Mouse (Mus musculus): ENCODE measurements around the gene Gm15155. TPM values are rescaled to one million over a fixed set of nuclear protein-coding genes. Genes with fewer than 3 reads are reported as not detected.
"Not testable (repeated sequence)": the region's sequence is repeated elsewhere in the genome, so short reads cannot be mapped to it uniquely, and the experiment has no call there.

Gene Gm15155
- polyA plus RNA-seq, 1 experiment from 2014 or later = not detected

GRCm38 (mm10) chrX:155624895-155625294 is 354 bp downstream of the Gm15155 start:
- no peaks in the 10 kb centered on the region for H3K36me3 ChIP-seq (replicated peaks)
- H3K9ac ChIP-seq = no peak overlapping the region
- H3K27me3 ChIP-seq = peaks cover 45% of the 10 kb centered on the region
- ATAC-seq (ENCODE audit: insufficient read depth) = no peak
- H3K27ac ChIP-seq (replicated peaks) = no peak overlapping the region
- 6% methylated on average over 15 of the region's 15 CpGs for WGBS (ENCODE audit: insufficient replicate concordance)
- H3K4me1 ChIP-seq (replicated peaks) = no peaks in the 10 kb centered on the region
- no peak overlapping the region for H3K4me3 ChIP-seq (replicated peaks)
- no peak overlapping the region for H3K4me2 ChIP-seq
- H3K9me3 ChIP-seq (replicated peaks) = no peaks in the 10 kb centered on the region

GRCm38 (mm10) chrX:155625671-155626196 is 1.2 kb downstream of the Gm15155 start:
- no peak overlapping the region for H3K4me2 ChIP-seq

GRCm38 (mm10) chrX:155643975-155644374 is 19.4 kb downstream of the Gm15155 start:
- Histone ChIP-seq H3K4me1 (replicated peaks) (no peaks in the 10 kb centered on the region), H3K36me3 (replicated peaks) (no peaks in the 10 kb centered on the region), H3K4me2 (no peak overlapping the region), H3K27me3 (no peaks in the 10 kb centered on the region), H3K27ac (replicated peaks) (no peak overlapping the region), H3K4me3 (replicated peaks) (no peak overlapping the region), H3K9ac (no peak overlapping the region), H3K9me3 (replicated peaks) (no peaks in the 10 kb centered on the region)
- 5% methylated on average over 1 of the region's 1 CpGs for WGBS (ENCODE audit: insufficient replicate concordance)
- no peak for ATAC-seq (ENCODE audit: insufficient read depth)

More at GRCm38 (mm10) chrX:155625671-155626196, 1.2 kb downstream of the Gm15155 start:
- Histone ChIP-seq H3K4me1 (replicated peaks) (no peaks in the 10 kb centered on the region), H3K36me3 (replicated peaks) (no peaks in the 10 kb centered on the region), H3K27me3 (peaks cover 45% of the 10 kb centered on the region), H3K4me3 (replicated peaks) (no peak overlapping the region), H3K9me3 (replicated peaks) (no peaks in the 10 kb centered on the region), H3K9ac (no peak overlapping the region), H3K27ac (replicated peaks) (no peak overlapping the region)
- WGBS (ENCODE audit: insufficient replicate concordance) = 10% methylated on average over 13 of the region's 13 CpGs
- ATAC-seq (ENCODE audit: insufficient read depth) = no peak

- H3K4me3 ChIP-seq (replicated peaks) = no peak overlapping the region
- H3K4me2 ChIP-seq = no peak overlapping the region
- H3K36me3 ChIP-seq (replicated peaks) = no peaks in the 10 kb centered on the region
- H3K4me1 ChIP-seq (replicated peaks) = no peaks in the 10 kb centered on the region
- WGBS (ENCODE audit: insufficient replicate concordance) = 41% methylated on average over 3 of the region's 3 CpGs
- no peaks in the 10 kb centered on the region for H3K27me3 ChIP-seq
- ATAC-seq (ENCODE audit: insufficient read depth) = no peak
- no peaks in the 10 kb centered on the region for H3K9me3 ChIP-seq (replicated peaks)
- no peak overlapping the region for H3K27ac ChIP-seq (replicated peaks)
- no peak overlapping the region for H3K9ac ChIP-seq
These were observed 21.4 kb downstream of the Gm15155 start for GRCm38 (mm10) chrX:155645975-155646374.

- Histone ChIP-seq H3K4me3 (replicated peaks) (no peak overlapping the region), H3K4me1 (replicated peaks) (no peaks in the 10 kb centered on the region), H3K27ac (replicated peaks) (no peak overlapping the region), H3K9me3 (replicated peaks) (no peaks in the 10 kb centered on the region), H3K36me3 (replicated peaks) (no peaks in the 10 kb centered on the region), H3K4me2 (no peak overlapping the region), H3K27me3 (no peaks in the 10 kb centered on the region), H3K9ac (no peak overlapping the region)
- WGBS (ENCODE audit: insufficient replicate concordance) = 58% methylated on average over 1 of the region's 1 CpGs
- ATAC-seq (ENCODE audit: insufficient read depth) = no peak
These were observed 33.4 kb downstream of the Gm15155 start for GRCm38 (mm10) chrX:155657971-155658370.

- H3K9ac ChIP-seq = not testable (repeated sequence)
These were observed 65.9 kb downstream of the Gm15155 start for GRCm38 (mm10) chrX:155690440-155690839.

GRCm38 (mm10) chrX:155724157-155724556 is 99.6 kb downstream of the Gm15155 start:
- Histone ChIP-seq H3K36me3 (replicated peaks) (no peaks in the 10 kb centered on the region), H3K27ac (replicated peaks) (no peak overlapping the region), H3K9ac (no peak overlapping the region), H3K4me1 (replicated peaks) (no peaks in the 10 kb centered on the region), H3K4me2 (no peak overlapping the region), H3K4me3 (replicated peaks) (no peak overlapping the region), H3K27me3 (no peaks in the 10 kb centered on the region), H3K9me3 (replicated peaks) (no peaks in the 10 kb centered on the region)
- no peak for ATAC-seq (ENCODE audit: insufficient read depth)
- 55% methylated on average over 3 of the region's 3 CpGs for WGBS (ENCODE audit: insufficient replicate concordance)

More at GRCm38 (mm10) chrX:155690440-155690839, 65.9 kb downstream of the Gm15155 start:
- not testable (repeated sequence) for H3K9me3 ChIP-seq (replicated peaks); H3K4me2 ChIP-seq; H3K27ac ChIP-seq (replicated peaks); H3K36me3 ChIP-seq (replicated peaks); H3K27me3 ChIP-seq; H3K4me3 ChIP-seq (replicated peaks); ATAC-seq (ENCODE audit: insufficient read depth); H3K4me1 ChIP-seq (replicated peaks)
- WGBS (ENCODE audit: insufficient replicate concordance) = 77% methylated on average over 1 of the region's 1 CpGs

GRCm38 (mm10) chrX:155728387-155728786 is 103.8 kb downstream of the Gm15155 start:
- Histone ChIP-seq H3K4me1 (replicated peaks) (no peaks in the 10 kb centered on the region), H3K36me3 (replicated peaks) (no peaks in the 10 kb centered on the region), H3K27ac (replicated peaks) (no peak overlapping the region), H3K9ac (no peak overlapping the region), H3K9me3 (replicated peaks) (no peaks in the 10 kb centered on the region), H3K4me3 (replicated peaks) (no peak overlapping the region), H3K4me2 (no peak overlapping the region), H3K27me3 (no peaks in the 10 kb centered on the region)
- ATAC-seq (ENCODE audit: insufficient read depth) = no peak
- WGBS (ENCODE audit: insufficient replicate concordance) = 48% methylated on average over 1 of the region's 1 CpGs

- no peaks in the 10 kb centered on the region for H3K4me1 ChIP-seq (replicated peaks)
- H3K27me3 ChIP-seq = no peaks in the 10 kb centered on the region
- no peak overlapping the region for H3K27ac ChIP-seq (replicated peaks)
- no peak overlapping the region for H3K4me3 ChIP-seq (replicated peaks)
- H3K9me3 ChIP-seq (replicated peaks) = no peaks in the 10 kb centered on the region
- no peaks in the 10 kb centered on the region for H3K36me3 ChIP-seq (replicated peaks)
- H3K9ac ChIP-seq = no peak overlapping the region
- no peak overlapping the region for H3K4me2 ChIP-seq
- WGBS (ENCODE audit: insufficient replicate concordance) = 42% methylated on average over 1 of the region's 1 CpGs
- ATAC-seq (ENCODE audit: insufficient read depth) = no peak
These were observed 263.6 kb downstream of the Gm15155 start for GRCm38 (mm10) chrX:155888118-155888517.

- H3K36me3 ChIP-seq (replicated peaks) = no peaks in the 10 kb centered on the region
- H3K27ac ChIP-seq (replicated peaks) = no peak overlapping the region
- no peak for ATAC-seq (ENCODE audit: insufficient read depth)
- no peaks in the 10 kb centered on the region for H3K4me1 ChIP-seq (replicated peaks)
- H3K4me3 ChIP-seq (replicated peaks) = no peak overlapping the region
- no peaks in the 10 kb centered on the region for H3K27me3 ChIP-seq
- no peak overlapping the region for H3K9ac ChIP-seq
- no peak overlapping the region for H3K4me2 ChIP-seq
- no peaks in the 10 kb centered on the region for H3K9me3 ChIP-seq (replicated peaks)
- 56% methylated on average over 1 of the region's 1 CpGs for WGBS (ENCODE audit: insufficient replicate concordance)
These were observed 275.5 kb downstream of the Gm15155 start for GRCm38 (mm10) chrX:155900040-155900439.

GRCm38 (mm10) chrX:155901742-155902141 is 277.2 kb downstream of the Gm15155 start:
- Histone ChIP-seq H3K9ac (no peak overlapping the region), H3K9me3 (replicated peaks) (no peaks in the 10 kb centered on the region), H3K36me3 (replicated peaks) (no peaks in the 10 kb centered on the region), H3K27me3 (no peaks in the 10 kb centered on the region), H3K4me1 (replicated peaks) (no peaks in the 10 kb centered on the region), H3K4me3 (replicated peaks) (no peak overlapping the region), H3K27ac (replicated peaks) (no peak overlapping the region), H3K4me2 (no peak overlapping the region)
- no peak for ATAC-seq (ENCODE audit: insufficient read depth)

GRCm38 (mm10) chrX:155903108-155903507 is 278.6 kb downstream of the Gm15155 start:
- Histone ChIP-seq H3K4me1 (replicated peaks) (no peaks in the 10 kb centered on the region), H3K36me3 (replicated peaks) (no peaks in the 10 kb centered on the region), H3K4me2 (no peak overlapping the region), H3K9ac (no peak overlapping the region), H3K27ac (replicated peaks) (no peak overlapping the region), H3K9me3 (replicated peaks) (no peaks in the 10 kb centered on the region), H3K4me3 (replicated peaks) (no peak overlapping the region), H3K27me3 (no peaks in the 10 kb centered on the region)
- WGBS (ENCODE audit: insufficient replicate concordance) = 16% methylated on average over 1 of the region's 1 CpGs
- no peak for ATAC-seq (ENCODE audit: insufficient read depth)
